Mouse (Mus musculus) spleen, adult 2 months (tissue): ENCODE measurements around the gene Clec18a. TPM values are rescaled to one million over a fixed set of nuclear protein-coding genes. Genes with fewer than 3 reads are reported as not detected.
"Not testable (repeated sequence)": the region's sequence is repeated elsewhere in the genome, so short reads cannot be mapped to it uniquely, and the experiment has no call there.

Experiments
- DNase-seq, 2 experiments: peaks; one replicate each; pipeline versions ENCODE4 v3.0.0 to v3.0.0-alpha.2; 2012 to 2021; ENCODE audit warnings: low spot score in 2 of 2, low read depth in 1 of 2
- H3K27ac ChIP-seq: fragments of 200-500 bp; 2 replicates; pipeline ENCODE4 v1.5.1; 2012; ENCODE audit warnings: low read length, inconsistent platforms; ENCODE audit not compliant: insufficient read depth
- H3K27me3 ChIP-seq: fragments of 200-500 bp; 2 replicates; pipeline ENCODE4 v1.6.1; 2012; ENCODE audit warnings: mild to moderate bottlenecking, moderate library complexity, low read length, inconsistent platforms; ENCODE audit not compliant: control insufficient read depth, insufficient read depth
- H3K36me3 ChIP-seq: fragments of 200-500 bp; 2 replicates; pipeline ENCODE4 v1.6.1; 2012; ENCODE audit warnings: mild to moderate bottlenecking, low read length, inconsistent platforms; ENCODE audit not compliant: control insufficient read depth, insufficient read depth
- H3K4me1 ChIP-seq: fragments of 200-500 bp; 2 replicates; pipeline ENCODE4 v1.6.1; 2011; ENCODE audit warnings: inconsistent platforms; ENCODE audit not compliant: control insufficient read depth, insufficient read depth, insufficient read length
- H3K4me3 ChIP-seq: fragments of 200-500 bp; 2 replicates; pipeline ENCODE4 v1.5.1; 2011; ENCODE audit warnings: mild to moderate bottlenecking, inconsistent platforms; ENCODE audit not compliant: insufficient read depth, insufficient read length; ENCODE audit errors: extremely low read depth
- CTCF ChIP-seq: fragments of 200-500 bp; IDR thresholded peaks from 2 replicates; pipeline ENCODE4 v1.5.1; 2011; ENCODE audit warnings: mild to moderate bottlenecking, inconsistent platforms; ENCODE audit not compliant: insufficient read depth, insufficient read length, insufficient replicate concordance; ENCODE audit errors: extremely low read depth
- POLR2A ChIP-seq: fragments of 200-500 bp; IDR thresholded peaks from 2 replicates; pipeline ENCODE4 v1.6.1; 2011; ENCODE audit warnings: low read depth, low read length, inconsistent platforms
- WGBS: fragments of 180-500 bp; shearing (Covaris S2); methylation state at CpG from one replicate; pipeline ENCODE4 v1.1.7; 2018; 5-methylcytosine and 5-hydroxymethylcytosine counted together
- polyA plus RNA-seq: library from polyadenylated mRNA; depleted of rRNA; stranded (reverse); fragments of >200 nt; gene quantifications from 2 replicates; pipeline ENCODE4 v1.2.3, GENCODE M21; 2012; rRNA removed

Clec18a gene
- polyA plus RNA-seq, 1 experiment = not detected

GRCm38 (mm10) chr8:111030045-111030444 lies 62.2 kb downstream of the Clec18a start:
- 66% methylated on average over 6 of the region's 6 CpGs for WGBS
- Histone ChIP-seq H3K27ac (no peak overlapping the region), H3K4me1 (peaks cover 4% of the 10 kb centered on the region), H3K4me3 (peak overlapping the region; percentile 45; the same call in 1 of the 2 replicates), H3K36me3 (no peaks in the 10 kb centered on the region), H3K27me3 (no peaks in the 10 kb centered on the region)
- TF ChIP-seq CTCF (no peak), POLR2A (no peak)
- no peak for DNase-seq

- no peak for TF ChIP-seq POLR2A
- 25% methylated on average over 4 of the region's 4 CpGs for whole genome bisulfite sequencing
- Histone ChIP-seq H3K4me3 (no peak overlapping the region), H3K27ac (no peak overlapping the region), H3K4me1 (peaks cover under 1% of the 10 kb centered on the region), H3K36me3 (no peaks in the 10 kb centered on the region), H3K27me3 (no peaks in the 10 kb centered on the region)
- DNase-seq = no peak
Measured at GRCm38 (mm10) chr8:111029589-111029988, 62.6 kb downstream of the Clec18a start.

- no peaks in the 10 kb centered on the region for H3K27me3 ChIP-seq
- H3K36me3 ChIP-seq = no peaks in the 10 kb centered on the region
- H3K4me3 ChIP-seq = peak overlapping the region; percentile 76
- H3K27ac ChIP-seq = peak overlapping the region; percentile 82
- TF ChIP-seq CTCF (no peak), POLR2A (0 out of 2 replicates have a peak, but pooled peaks have one; percentile 26)
- H3K4me1 ChIP-seq = no peaks in the 10 kb centered on the region; the same call in none of the 2 replicates
- peak; percentile 67 to 84 for DNase-seq
- under 1% methylated on average over 31 of the region's 31 CpGs for WGBS
Measured at GRCm38 (mm10) chr8:111027391-111027937, 64.8 kb downstream of the Clec18a start.

- WGBS = 94% methylated on average over 2 of the region's 2 CpGs
- H3K4me3 ChIP-seq, H3K4me1 ChIP-seq, H3K27me3 ChIP-seq, DNase-seq, H3K36me3 ChIP-seq, H3K27ac ChIP-seq: not testable (repeated sequence)
Measured at GRCm38 (mm10) chr8:111026609-111027008, 65.6 kb downstream of the Clec18a start.

GRCm38 (mm10) chr8:111010230-111010991 lies 81.8 kb downstream of the Clec18a start:
- not testable (repeated sequence) for H3K27ac ChIP-seq, H3K27me3 ChIP-seq, DNase-seq, H3K4me3 ChIP-seq, H3K4me1 ChIP-seq
- WGBS = 89% methylated on average over 9 of the region's 10 CpGs
- H3K36me3 ChIP-seq = peaks cover 21% of the 10 kb centered on the region

Other genes with a start within 250 kb of the Clec18a start
- gene Cog4, start 245.8 kb downstream of the Clec18a start, polyA plus RNA-seq = 15.9 and 16.6 TPM in 2 replicates
- gene Sf3b3, start 245.6 kb downstream of the Clec18a start, polyA plus RNA-seq = 30.5 and 31.0 TPM in 2 replicates
- gene Fuk, start 189.9 kb downstream of the Clec18a start, polyA plus RNA-seq = 12.9 and 15.6 TPM in 2 replicates
- 20.3 and 25.5 TPM in 2 replicates for gene St3gal2, start 172.5 kb downstream of the Clec18a start, polyA plus RNA-seq
- gene Ddx19a, start 94.6 kb downstream of the Clec18a start, polyA plus RNA-seq = 16.6 and 23.5 TPM in 2 replicates
- gene Ddx19b, start 60.7 kb downstream of the Clec18a start, polyA plus RNA-seq = 2.4 and 3.0 TPM in 2 replicates
- 14.1 and 16.5 TPM in 2 replicates for gene Aars, start 59.3 kb downstream of the Clec18a start, polyA plus RNA-seq
- 21.5 and 39.8 TPM in 2 replicates for gene Exosc6, start 36.1 kb downstream of the Clec18a start, polyA plus RNA-seq
- gene Pdpr, start 2.2 kb upstream of the Clec18a start, polyA plus RNA-seq = 8.1 and 8.6 TPM in 2 replicates
- 22.6 and 24.9 TPM in 2 replicates for gene Glg1, start 166.8 kb upstream of the Clec18a start, polyA plus RNA-seq
- 10.6 and 10.9 TPM in 2 replicates for gene Rfwd3, start 207.8 kb upstream of the Clec18a start, polyA plus RNA-seq
- gene Mlkl, start 245.8 kb upstream of the Clec18a start, polyA plus RNA-seq = 1.0 and 1.1 TPM in 2 replicates